Mouse (Mus musculus) embryo, embryonic 11 days (tissue): ENCODE data around the gene Tmem14c.
"Not testable (repeated sequence)": the region's sequence is repeated elsewhere in the genome, so short reads cannot be mapped to it uniquely, and the experiment has no call there.

ENCODE experiments used
- DNase-seq: peaks from one replicate; pipeline ENCODE4 v3.0.0-alpha.2; 2015

The Tmem14c gene

GRCm38 (mm10) chr13:41015829-41016634, at the start of gene Tmem14c:
TSS of gene Tmem14c (plus strand) at chr13:41016292.
- peak; percentile 96 for DNase-seq

- DNase-seq = no peak
Observed at GRCm38 (mm10) chr13:40967609-40968008, 48.5 kb upstream of the Tmem14c start.

GRCm38 (mm10) chr13:40968564-40968963, 47.5 kb upstream of the Tmem14c start:
- no peak for DNase-seq

- no peak for DNase-seq
Observed at GRCm38 (mm10) chr13:40969761-40970390, 46.2 kb upstream of the Tmem14c start.

- no peak for DNase-seq
Observed at GRCm38 (mm10) chr13:40971261-40971660, 44.8 kb upstream of the Tmem14c start.

GRCm38 (mm10) chr13:40971831-40972230, 44.3 kb upstream of the Tmem14c start:
- DNase-seq = no peak

- DNase-seq = no peak
Observed at GRCm38 (mm10) chr13:40972976-40973375, 43.1 kb upstream of the Tmem14c start.

- DNase-seq = peak; percentile 72
Observed at GRCm38 (mm10) chr13:40977609-40978008, 38.5 kb upstream of the Tmem14c start.

GRCm38 (mm10) chr13:40978652-40979051, 37.4 kb upstream of the Tmem14c start:
- no peak for DNase-seq

GRCm38 (mm10) chr13:40979321-40979720, 36.8 kb upstream of the Tmem14c start:
- DNase-seq = no peak

GRCm38 (mm10) chr13:40982759-40983158, 33.3 kb upstream of the Tmem14c start:
- no peak for DNase-seq

GRCm38 (mm10) chr13:40986081-40986480, 30.0 kb upstream of the Tmem14c start:
- no peak for DNase-seq

- DNase-seq = not testable (repeated sequence)
Observed at GRCm38 (mm10) chr13:40987608-40988303, 28.3 kb upstream of the Tmem14c start.

- DNase-seq = no peak
Observed at GRCm38 (mm10) chr13:40988418-40988817, 27.7 kb upstream of the Tmem14c start.

- DNase-seq = peak; percentile 45
Observed at GRCm38 (mm10) chr13:40994487-40995263, 21.4 kb upstream of the Tmem14c start.

GRCm38 (mm10) chr13:40998537-40998936, 17.6 kb upstream of the Tmem14c start:
- DNase-seq = not testable (repeated sequence)

- peak; percentile 34 for DNase-seq
Observed at GRCm38 (mm10) chr13:41000140-41000925, 15.8 kb upstream of the Tmem14c start.

- peak; percentile 95 for DNase-seq
Observed at GRCm38 (mm10) chr13:41000926-41001639, 15.0 kb upstream of the Tmem14c start, which contains the start of gene Pak1ip1. TSS of gene Pak1ip1 (plus strand) at chr13:41001023.

GRCm38 (mm10) chr13:41002001-41002400, 14.1 kb upstream of the Tmem14c start:
- DNase-seq = no peak

GRCm38 (mm10) chr13:41006244-41006643, 9.8 kb upstream of the Tmem14c start:
- DNase-seq = no peak

- DNase-seq = no peak
Observed at GRCm38 (mm10) chr13:41008271-41008670, 7.8 kb upstream of the Tmem14c start.
